Mouse (Mus musculus) kidney, adult 2 months (tissue): ENCODE measurements around the gene Mkks.
"Not testable (repeated sequence)": the region's sequence is repeated elsewhere in the genome, so short reads cannot be mapped to it uniquely, and the experiment has no call there.

ENCODE experiments used
- CTCF ChIP-seq: fragments of 200-500 bp; conservative IDR thresholded peaks from 2 replicates; pipeline ENCODE4 v1.5.1; 2011; ENCODE audit warnings: low read depth, mild to moderate bottlenecking, control low read depth, low read length, moderate library complexity, mixed read lengths; ENCODE audit not compliant: insufficient read depth, insufficient read length
- POLR2A ChIP-seq: fragments of 200-500 bp; IDR thresholded peaks from one replicate; pipeline ENCODE4 v1.6.1; 2011; ENCODE audit warnings: low read depth, low read length, control low read depth

GRCm38 (mm10) chr2:136890716-136891067, 497 bp downstream of the Mkks start:
- TF ChIP-seq POLR2A, CTCF: not testable (repeated sequence)
